Mouse (Mus musculus): Measurements from ENCODE around the gene Aloxe3. TPM values are rescaled to one million over a fixed set of nuclear protein-coding genes. Genes with fewer than 3 reads are reported as not detected.
A peak's percentile ranks its signal among the peaks of the same experiment; 100 is the strongest.

The Aloxe3 gene
- polyA plus RNA-seq, 1 experiment from 2014 or later: 0.17 TPM

GRCm38 (mm10) chr11:69099915-69100345 is 25.8 kb upstream of the Aloxe3 start:
- under 1% methylated on average over 23 of the region's 23 CpGs for WGBS
- H3K27ac ChIP-seq (ENCODE audit: low read depth): peak overlapping the region; percentile 98
- TF ChIP-seq CTCF (IDR thresholded peaks at IDR 0.05; ENCODE audit: low read depth): no peak; the same call in 1 of the 2 replicates
- DNase-seq (peak; percentile 96), ATAC-seq (ENCODE audit: insufficient read depth) (peak; percentile 16)
- peak overlapping the region; percentile 97 for H3K4me2 ChIP-seq
- peaks cover 32% of the 10 kb centered on the region for H3K4me1 ChIP-seq (ENCODE audit: insufficient read depth)
- H3K27me3 ChIP-seq (ENCODE audit: insufficient read depth, low read length): no peaks in the 10 kb centered on the region
- peak overlapping the region; percentile 55 for H3K4me3 ChIP-seq (ENCODE audit: low read depth, low read length)
- peaks cover 46% of the 10 kb centered on the region for H3K36me3 ChIP-seq (ENCODE audit: insufficient read depth)
- peak overlapping the region; percentile 73 for H3K9ac ChIP-seq
- no peaks in the 10 kb centered on the region for H3K9me3 ChIP-seq (ENCODE audit: low read depth, low read length)

DNA sequence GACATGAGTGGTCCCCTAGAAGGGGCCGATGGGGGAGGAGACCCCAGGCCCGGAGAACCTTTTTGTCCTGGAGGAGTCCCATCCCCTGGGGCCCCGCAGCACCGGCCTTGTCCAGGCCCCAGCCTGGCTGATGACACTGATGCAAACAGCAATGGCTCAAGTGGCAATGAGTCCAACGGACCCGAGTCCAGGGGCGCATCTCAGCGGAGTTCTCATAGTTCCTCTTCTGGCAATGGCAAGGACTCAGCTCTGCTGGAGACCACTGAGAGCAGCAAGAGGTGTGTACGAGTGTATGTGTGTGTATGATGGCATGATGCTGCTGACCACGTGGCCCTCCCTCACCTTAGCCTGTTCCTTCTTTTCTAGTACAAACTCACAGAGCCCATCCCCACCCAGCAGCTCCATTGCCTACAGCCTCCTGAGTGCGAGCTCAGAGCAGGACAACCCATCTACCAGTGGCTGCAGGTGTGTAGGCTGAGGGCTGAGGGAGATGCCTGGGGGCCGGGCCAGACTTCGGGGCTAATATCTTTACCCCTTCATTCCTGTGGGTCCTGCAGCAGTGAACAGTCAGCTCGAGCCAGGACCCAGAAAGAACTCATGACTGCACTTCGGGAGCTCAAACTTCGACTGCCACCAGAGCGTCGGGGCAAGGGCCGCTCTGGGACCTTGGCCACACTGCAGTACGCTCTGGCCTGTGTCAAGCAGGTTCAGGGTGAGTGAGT is 24.9 kb upstream of the Aloxe3 start:
- H3K27ac ChIP-seq (ENCODE audit: low read depth): peak overlapping the region; percentile 98; the same call in 1 of the 2 replicates
- no peak for TF ChIP-seq CTCF (IDR thresholded peaks at IDR 0.05; ENCODE audit: low read depth)
- H3K9me3 ChIP-seq (ENCODE audit: low read depth, low read length): no peaks in the 10 kb centered on the region
- no peaks in the 10 kb centered on the region for H3K27me3 ChIP-seq (ENCODE audit: insufficient read depth, low read length)
- ATAC-seq (ENCODE audit: insufficient read depth): no peak
- H3K4me3 ChIP-seq (ENCODE audit: low read depth, low read length): peak overlapping the region; percentile 55
- 0 out of 2 replicates have a peak overlapping the region, but pooled peaks have one; percentile 73 for H3K9ac ChIP-seq
- no peak for DNase-seq
- H3K36me3 ChIP-seq (ENCODE audit: insufficient read depth): peaks cover 54% of the 10 kb centered on the region
- 88% methylated on average over 20 of the region's 20 CpGs for WGBS
- H3K4me2 ChIP-seq: peak overlapping the region; percentile 97
- peaks cover 31% of the 10 kb centered on the region for H3K4me1 ChIP-seq (ENCODE audit: insufficient read depth)

GRCm38 (mm10) chr11:69101604-69102402 is 23.9 kb upstream of the Aloxe3 start:
- H3K36me3 ChIP-seq (ENCODE audit: insufficient read depth): peaks cover 64% of the 10 kb centered on the region
- WGBS: 87% methylated on average over 21 of the region's 21 CpGs

DNA sequence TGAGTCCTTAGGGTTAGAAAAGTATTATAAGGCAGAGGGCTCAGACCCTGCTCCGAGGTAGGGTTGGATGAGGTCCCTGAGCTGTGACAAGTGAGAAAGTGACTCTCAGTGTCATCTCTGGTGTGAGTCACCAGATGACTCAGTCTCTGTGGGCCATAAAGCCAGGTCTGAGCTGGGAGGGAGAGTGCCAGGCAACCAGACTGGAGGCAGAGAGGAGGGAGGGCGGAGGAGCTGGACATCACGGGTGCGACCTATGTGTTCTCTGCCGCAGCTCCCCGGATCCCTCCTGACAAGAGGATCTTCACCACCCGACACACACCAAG is 23.3 kb upstream of the Aloxe3 start:
- H3K4me1 ChIP-seq (ENCODE audit: insufficient read depth): peaks cover 21% of the 10 kb centered on the region
- H3K27ac ChIP-seq (ENCODE audit: low read depth): no peak overlapping the region
- no peaks in the 10 kb centered on the region for H3K27me3 ChIP-seq (ENCODE audit: insufficient read depth, low read length)
- H3K4me2 ChIP-seq: no peak overlapping the region
- no peak overlapping the region for H3K4me3 ChIP-seq (ENCODE audit: low read depth, low read length)
- peaks cover 70% of the 10 kb centered on the region for H3K36me3 ChIP-seq (ENCODE audit: insufficient read depth)
- WGBS: 95% methylated on average over 7 of the region's 7 CpGs
- H3K9ac ChIP-seq: no peak overlapping the region
- DNase-seq (no peak), ATAC-seq (ENCODE audit: insufficient read depth) (no peak)
- no peaks in the 10 kb centered on the region for H3K9me3 ChIP-seq (ENCODE audit: low read depth, low read length)
- no peak for TF ChIP-seq CTCF (IDR thresholded peaks at IDR 0.05; ENCODE audit: low read depth)

More at GRCm38 (mm10) chr11:69101604-69102402, 23.9 kb upstream of the Aloxe3 start:
- Histone ChIP-seq H3K27me3 (ENCODE audit: insufficient read depth, low read length) (no peaks in the 10 kb centered on the region), H3K4me1 (ENCODE audit: insufficient read depth) (peaks cover 23% of the 10 kb centered on the region), H3K4me3 (ENCODE audit: low read depth, low read length) (no peak overlapping the region), H3K27ac (ENCODE audit: low read depth) (no peak overlapping the region), H3K9me3 (ENCODE audit: low read depth, low read length) (no peaks in the 10 kb centered on the region), H3K4me2 (no peak overlapping the region), H3K9ac (no peak overlapping the region)
- ATAC-seq (ENCODE audit: insufficient read depth) (no peak), DNase-seq (no peak)
- TF ChIP-seq CTCF (IDR thresholded peaks at IDR 0.05; ENCODE audit: low read depth): no peak

DNA sequence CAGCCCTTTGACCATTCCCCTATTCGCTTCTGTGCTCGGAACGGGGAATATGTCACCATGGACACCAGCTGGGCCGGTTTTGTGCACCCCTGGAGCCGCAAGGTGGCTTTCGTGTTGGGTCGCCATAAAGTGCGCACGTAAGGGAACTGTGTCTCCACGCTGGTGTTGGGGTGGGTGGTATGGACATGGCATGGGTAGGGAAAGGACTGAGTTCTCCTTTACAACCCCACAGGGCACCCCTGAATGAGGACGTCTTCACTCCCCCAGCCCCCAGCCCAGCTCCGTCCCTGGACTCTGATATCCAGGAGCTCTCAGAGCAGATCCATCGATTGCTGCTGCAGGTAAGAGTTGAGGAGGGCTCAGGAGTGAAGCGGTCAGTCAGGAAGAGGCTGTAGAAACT is 22.6 kb upstream of the Aloxe3 start:
- 96% methylated on average over 14 of the region's 14 CpGs for WGBS
- Histone ChIP-seq H3K4me2 (no peak overlapping the region), H3K27ac (ENCODE audit: low read depth) (no peak overlapping the region), H3K4me1 (ENCODE audit: insufficient read depth) (peaks cover 14% of the 10 kb centered on the region), H3K4me3 (ENCODE audit: low read depth, low read length) (no peak overlapping the region), H3K36me3 (ENCODE audit: insufficient read depth) (peaks cover 77% of the 10 kb centered on the region), H3K9ac (no peak overlapping the region), H3K9me3 (ENCODE audit: low read depth, low read length) (no peaks in the 10 kb centered on the region), H3K27me3 (ENCODE audit: insufficient read depth, low read length) (no peaks in the 10 kb centered on the region)
- ATAC-seq (ENCODE audit: insufficient read depth) (no peak), DNase-seq (no peak)
- no peak for TF ChIP-seq CTCF (IDR thresholded peaks at IDR 0.05; ENCODE audit: low read depth)

DNA sequence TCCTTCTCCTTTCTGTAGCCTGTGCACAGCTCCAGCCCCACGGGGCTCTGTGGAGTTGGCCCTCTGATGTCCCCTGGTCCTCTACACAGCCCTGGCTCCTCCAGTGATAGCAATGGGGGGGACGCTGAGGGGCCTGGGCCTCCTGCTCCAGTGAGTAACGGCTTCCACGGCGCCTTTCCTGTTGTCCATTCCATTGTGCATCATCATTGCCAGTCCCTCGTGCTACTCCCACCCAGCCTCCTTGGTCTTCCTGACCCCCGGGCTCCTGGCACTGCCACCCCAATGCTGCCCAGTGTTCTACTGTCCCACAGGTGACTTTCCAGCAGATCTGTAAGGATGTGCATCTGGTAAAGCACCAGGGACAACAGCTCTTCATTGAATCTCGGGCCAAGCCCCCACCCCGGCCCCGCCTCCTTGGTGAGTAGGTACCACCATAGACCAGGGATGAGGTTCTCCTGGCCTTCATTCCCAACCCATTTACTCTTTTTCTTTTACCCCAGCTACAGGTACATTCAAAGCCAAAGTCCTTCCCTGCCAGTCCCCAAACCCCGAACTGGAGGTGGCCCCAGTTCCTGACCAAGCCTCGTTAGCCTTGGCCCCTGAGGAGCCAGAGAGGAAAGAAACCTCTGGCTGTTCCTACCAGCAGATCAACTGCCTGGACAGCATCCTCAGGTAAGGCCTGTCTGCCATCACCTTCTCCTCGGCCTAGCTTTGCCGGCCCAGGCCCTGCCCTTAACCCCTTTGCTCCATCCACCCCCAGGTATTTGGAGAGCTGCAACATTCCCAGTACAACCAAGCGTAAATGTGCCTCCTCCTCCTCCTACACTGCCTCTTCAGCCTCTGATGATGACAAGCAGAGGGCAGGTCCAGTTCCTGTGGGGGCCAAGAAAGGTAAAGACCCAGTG is 21.9 kb upstream of the Aloxe3 start:
- H3K27ac ChIP-seq (ENCODE audit: low read depth): no peak overlapping the region
- peaks cover 84% of the 10 kb centered on the region for H3K36me3 ChIP-seq (ENCODE audit: insufficient read depth)
- no peaks in the 10 kb centered on the region for H3K27me3 ChIP-seq (ENCODE audit: insufficient read depth, low read length)
- peaks cover 10% of the 10 kb centered on the region; the same call in 1 of the 2 replicates for H3K4me1 ChIP-seq (ENCODE audit: insufficient read depth)
- no peak for TF ChIP-seq CTCF (IDR thresholded peaks at IDR 0.05; ENCODE audit: low read depth)
- H3K9ac ChIP-seq: no peak overlapping the region
- ATAC-seq (ENCODE audit: insufficient read depth): no peak
- no peak overlapping the region for H3K4me3 ChIP-seq (ENCODE audit: low read depth, low read length)
- DNase-seq: no peak
- 86% methylated on average over 15 of the region's 15 CpGs for WGBS
- H3K9me3 ChIP-seq (ENCODE audit: low read depth, low read length): no peaks in the 10 kb centered on the region
- no peak overlapping the region for H3K4me2 ChIP-seq

Data from lung, embryonic 14.5 days (tissue).